Mouse (Mus musculus): ENCODE results near the gene Dhx40.

DNA sequence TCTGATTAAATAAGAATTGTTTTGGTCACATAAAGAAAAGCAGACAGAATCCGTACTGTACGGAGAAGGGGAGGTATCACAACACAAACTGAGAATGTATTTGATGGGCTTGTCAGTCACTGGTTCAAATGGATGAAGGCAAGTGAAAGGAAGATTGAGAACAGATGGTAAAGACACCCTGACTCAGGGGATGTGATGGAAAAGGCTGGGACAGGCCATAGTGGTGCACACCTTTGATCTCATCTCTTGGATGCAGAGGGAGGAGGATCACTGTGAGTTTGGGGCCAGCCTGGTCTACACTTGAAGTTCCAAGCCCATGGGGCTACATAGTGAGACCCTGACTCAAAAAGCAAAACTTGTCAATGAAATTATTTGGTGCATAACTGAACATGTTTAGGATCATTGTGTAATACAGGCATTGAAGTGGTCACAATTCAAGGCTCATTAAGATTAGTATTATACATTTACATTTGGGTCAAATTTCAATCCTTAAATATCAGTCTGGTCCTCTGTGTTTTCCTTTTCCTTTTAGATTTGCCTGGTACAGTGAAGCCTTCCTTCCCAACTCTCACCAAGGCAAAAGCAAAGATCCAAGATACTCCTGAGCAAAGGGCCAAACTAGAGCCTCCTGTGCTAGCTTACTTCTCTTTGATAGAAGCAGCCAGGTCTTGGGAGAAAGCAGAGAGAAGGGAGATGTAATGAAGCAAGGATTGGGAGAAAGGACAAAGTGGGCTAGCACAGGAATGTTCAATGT lies 3.2 kb upstream of the Dhx40 start:
- no peak for TF ChIP-seq POLR2A (IDR thresholded peaks at IDR 0.05; ENCODE audit: extremely low read depth, insufficient read depth, low read length)
- no peak for TF ChIP-seq CTCF (IDR thresholded peaks at IDR 0.05; ENCODE audit: low read depth, low read length)
